Mouse (Mus musculus): ENCODE measurements at regions not wholly inside any gene's neighbourhood (a gene's known extent, or its start where the extent isn't known, plus 50 kb on each side); places are given as distances from the start of the nearest gene placed in this dataset.
A peak's percentile ranks its signal among the peaks of the same experiment; 100 is the strongest.

DNA sequence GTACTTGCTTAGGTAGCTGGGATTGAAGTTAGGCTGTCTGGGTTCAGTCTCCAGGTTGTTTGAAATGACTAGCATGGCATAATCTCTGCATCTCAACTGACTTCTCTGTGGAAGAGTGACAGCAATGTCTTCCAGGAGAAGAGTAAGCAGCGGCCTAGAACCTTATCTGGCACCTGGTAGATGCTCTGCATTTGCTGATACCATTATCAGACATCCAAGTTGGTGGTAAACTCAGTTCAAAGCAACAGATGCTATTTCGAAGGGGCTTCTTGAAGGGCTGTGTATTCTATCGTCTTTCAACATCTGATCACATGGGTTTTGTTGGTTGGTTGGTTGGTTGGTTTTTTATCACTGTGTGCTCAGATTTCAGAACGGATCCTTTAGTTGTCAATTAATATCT is 424.7 kb upstream of the Adgrl2 start:
- no peak for DNase-seq (ENCODE audit: low spot score)

GRCm38 (mm10) chr3:149413114-149413513 is 422.8 kb upstream of the Adgrl2 start:
- DNase-seq (ENCODE audit: low spot score), result no peak

DNA sequence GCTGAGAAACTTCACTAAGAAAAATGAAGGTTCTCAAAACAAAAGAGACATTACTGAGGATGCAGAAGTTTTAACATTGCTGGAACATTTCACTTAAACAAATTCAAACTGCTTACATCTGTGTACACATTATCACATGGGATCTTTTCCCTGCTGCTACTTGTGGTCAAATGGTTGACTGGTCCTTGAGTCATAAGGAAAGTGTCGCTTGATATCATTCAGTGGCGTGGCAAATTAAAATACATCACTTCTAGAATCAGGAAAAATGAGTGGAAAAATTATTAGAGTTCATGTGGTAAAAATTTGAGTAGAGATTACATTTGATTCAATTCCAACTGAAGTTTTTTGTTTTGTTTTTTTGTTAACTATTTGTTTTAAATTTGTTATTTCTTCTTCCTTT is 420.2 kb upstream of the Adgrl2 start:
- DNase-seq (ENCODE audit: low spot score), result no peak

DNA sequence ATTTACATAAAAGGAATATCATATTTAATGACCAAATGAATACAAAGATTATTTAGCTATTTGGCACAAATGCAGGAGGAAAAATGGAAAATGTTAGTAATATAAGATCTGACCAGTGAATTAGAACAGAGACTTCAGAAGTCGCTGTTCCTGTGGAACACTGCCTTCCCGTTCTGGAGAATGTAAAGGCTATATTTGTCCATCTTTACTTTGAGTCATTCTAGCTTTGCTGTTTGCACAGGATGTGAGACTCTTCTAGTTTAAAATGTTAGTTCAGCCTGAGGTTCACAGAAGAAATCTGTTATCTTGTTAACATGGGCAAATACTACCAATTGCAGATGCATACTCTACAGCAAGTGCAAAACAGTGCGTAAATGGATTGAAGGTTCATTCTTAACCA is 418.5 kb upstream of the Adgrl2 start:
- DNase-seq (ENCODE audit: low spot score), result no peak

DNA sequence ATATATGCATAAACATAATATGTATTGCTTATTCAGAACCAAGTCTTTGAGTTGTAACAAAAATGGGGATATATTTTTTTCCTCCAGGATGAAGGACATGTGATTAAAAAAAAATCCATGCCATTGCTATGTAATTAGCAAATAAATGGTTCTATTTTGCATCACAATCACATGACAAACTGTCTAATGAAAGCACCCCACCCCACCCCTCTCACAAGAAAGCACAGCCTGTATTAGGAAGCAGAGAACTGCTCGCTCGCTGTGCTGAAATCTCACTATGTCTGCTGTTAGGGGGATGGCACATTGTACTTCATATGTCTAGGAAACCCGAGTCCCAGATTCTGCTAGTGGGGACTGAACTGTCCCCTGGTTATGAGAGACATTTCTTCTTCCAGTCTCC is 415.5 kb upstream of the Adgrl2 start:
- DNase-seq (ENCODE audit: low spot score), result no peak

- no peak for DNase-seq (ENCODE audit: low spot score)
These were observed 414.3 kb upstream of the Adgrl2 start for GRCm38 (mm10) chr3:149404691-149405090.

DNA sequence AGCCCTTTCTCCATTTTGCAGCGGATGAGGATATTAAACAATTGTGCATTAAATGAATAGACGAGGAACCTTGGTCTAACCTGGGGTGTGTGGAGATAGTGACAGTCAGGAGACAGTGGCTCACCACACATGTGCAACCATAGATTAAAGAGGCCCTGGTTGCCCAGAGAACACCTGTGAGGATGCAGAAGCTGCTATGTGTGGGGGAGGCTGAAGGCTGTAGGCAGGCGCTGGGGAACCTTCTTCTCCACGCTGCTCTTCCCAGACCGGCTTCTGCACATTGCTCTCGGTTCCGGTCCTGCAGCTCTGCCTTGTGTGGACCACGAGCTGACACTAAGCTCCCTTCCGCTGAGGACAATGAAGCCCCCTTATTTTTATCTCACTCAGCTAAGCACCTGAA is 412.1 kb upstream of the Adgrl2 start:
- DNase-seq (ENCODE audit: low spot score), result no peak

DNA sequence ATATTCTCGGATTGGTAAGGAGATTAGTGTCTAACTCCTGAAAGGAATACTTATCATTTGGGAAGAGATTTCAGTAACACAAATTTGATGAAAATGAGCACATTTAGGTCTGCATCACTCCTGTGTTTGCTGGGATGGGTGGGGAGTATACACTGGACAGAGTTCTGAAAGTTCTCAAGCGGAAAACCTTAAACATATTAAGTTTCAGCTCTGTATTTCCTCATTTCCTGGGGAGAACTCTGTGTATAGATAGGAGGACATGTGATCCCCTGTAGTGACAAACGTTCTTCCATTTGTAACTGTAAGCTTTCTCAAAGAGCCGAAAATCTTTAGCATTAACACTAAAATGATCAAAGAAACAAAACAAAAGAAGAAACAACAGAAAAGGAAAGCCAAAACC is 404.7 kb upstream of the Adgrl2 start:
- no peak for DNase-seq (ENCODE audit: low spot score)

- DNase-seq (ENCODE audit: low spot score), result no peak
These were observed 403.2 kb upstream of the Adgrl2 start for GRCm38 (mm10) chr3:149393317-149394172.

DNA sequence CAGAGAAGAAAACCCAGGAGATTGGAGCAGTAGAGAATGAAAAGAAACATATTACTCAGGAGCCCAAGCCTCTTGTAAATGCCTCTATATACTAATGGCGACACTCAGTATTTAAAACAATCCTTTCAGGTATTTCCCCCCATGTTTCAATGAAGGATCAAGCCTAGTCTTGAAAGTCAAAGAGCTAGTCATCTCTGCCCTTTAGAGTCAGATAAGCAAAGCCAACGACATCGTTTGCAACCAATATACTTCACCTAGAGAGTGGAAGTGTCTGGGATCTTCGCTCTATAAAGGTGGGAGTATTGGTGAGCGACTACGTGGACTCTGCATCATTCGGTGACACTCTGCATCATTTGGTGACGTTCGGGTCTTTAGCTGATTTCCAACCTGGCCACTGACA is 401.8 kb upstream of the Adgrl2 start:
- no peak for DNase-seq (ENCODE audit: low spot score)

- no peak for DNase-seq (ENCODE audit: low spot score)
These were observed 397.2 kb upstream of the Adgrl2 start for GRCm38 (mm10) chr3:149387537-149387936.

GRCm38 (mm10) chr3:149386027-149386426 is 395.7 kb upstream of the Adgrl2 start:
- no peak for DNase-seq (ENCODE audit: low spot score)

DNA sequence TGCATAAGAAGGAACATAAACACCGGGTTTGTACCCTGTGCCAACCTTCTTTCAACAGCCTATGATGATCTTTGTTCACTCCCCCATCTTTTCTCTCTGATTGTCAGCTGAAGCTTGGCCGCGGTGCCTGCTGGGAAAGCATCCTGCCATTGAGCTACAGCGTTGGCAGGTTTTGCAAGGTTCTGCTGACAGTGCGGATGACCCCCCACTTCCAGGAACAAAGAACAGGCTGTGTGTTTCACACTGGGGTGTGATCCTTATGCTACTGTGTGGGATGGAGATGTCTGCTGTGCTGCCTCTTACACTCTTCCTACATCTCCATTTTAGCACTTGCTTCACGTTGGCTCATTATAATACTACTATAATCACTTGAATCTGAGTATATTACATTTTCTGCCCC is 395.0 kb upstream of the Adgrl2 start:
- no peak for DNase-seq (ENCODE audit: low spot score)

GRCm38 (mm10) chr3:149381559-149382245 is 391.3 kb upstream of the Adgrl2 start:
- DNase-seq (ENCODE audit: low spot score), result peak; percentile 49

- no peak for DNase-seq (ENCODE audit: low spot score)
These were observed 390.7 kb upstream of the Adgrl2 start for GRCm38 (mm10) chr3:149381051-149381450.

- no peak for DNase-seq (ENCODE audit: low spot score)
These were observed 389.6 kb upstream of the Adgrl2 start for GRCm38 (mm10) chr3:149379866-149380472.

DNA sequence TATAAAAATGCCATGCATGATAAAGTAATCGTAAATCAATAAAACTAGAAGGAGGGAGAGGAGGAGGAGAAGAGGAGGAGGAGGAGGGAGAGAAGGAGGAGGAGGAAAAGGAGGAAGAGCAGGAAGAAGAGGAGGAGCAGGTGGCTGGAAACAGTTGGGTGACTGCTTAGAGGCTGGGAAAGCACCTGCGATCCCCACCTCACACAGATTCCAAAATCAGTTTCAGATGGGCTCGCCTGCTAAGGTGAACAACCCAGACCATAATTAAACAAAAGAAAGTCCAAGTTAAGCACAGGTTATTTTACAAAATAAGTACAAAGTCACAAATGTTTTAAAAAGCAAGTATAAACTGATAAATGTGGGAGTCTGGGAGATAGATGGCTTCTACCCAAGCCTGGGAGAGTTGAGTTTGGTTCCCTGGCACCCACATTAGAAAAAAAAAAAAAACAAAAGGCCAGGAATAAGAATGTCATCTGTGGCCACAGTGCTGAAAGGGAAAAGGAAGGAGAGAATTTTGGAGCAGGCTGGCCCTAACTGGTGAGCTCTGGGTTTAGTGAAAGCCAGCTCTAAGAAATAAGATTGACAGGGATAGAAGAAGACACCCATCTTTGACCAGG is 389.0 kb upstream of the Adgrl2 start:
- no peak for DNase-seq (ENCODE audit: low spot score)

GRCm38 (mm10) chr3:149371439-149371838 is 381.1 kb upstream of the Adgrl2 start:
- no peak for DNase-seq (ENCODE audit: low spot score)

DNA sequence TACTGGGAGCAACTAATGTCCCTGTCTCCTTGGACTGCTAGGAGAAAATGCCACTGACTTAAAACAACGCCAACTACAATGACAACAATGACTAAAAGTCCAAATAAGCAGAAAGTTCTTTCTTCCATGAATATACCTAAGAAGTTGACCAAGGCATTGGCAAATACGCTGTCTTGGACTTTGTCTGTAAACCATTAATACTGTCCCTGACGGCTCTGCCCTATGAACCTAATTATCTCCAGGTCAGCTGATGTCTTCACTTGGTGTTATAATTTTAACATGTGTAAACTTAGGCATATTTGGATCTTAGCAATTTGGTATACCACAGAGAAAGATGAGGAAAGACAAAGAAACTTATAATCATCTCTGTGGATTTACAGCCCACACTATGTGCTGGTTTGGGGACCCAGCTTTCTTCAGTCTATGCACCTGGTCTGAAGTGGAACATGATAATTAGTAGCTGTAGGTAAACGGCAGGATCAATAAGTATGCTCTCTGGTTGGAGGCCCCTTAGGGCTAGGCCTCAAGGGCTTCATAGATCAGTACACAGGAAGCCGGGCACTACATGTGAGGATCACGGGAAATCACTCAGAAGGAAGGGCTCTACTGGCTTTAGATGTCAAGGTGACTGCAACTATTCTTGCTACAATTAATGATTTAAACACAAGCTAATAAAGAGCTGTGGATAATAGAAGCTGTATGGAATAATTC is 380.3 kb upstream of the Adgrl2 start:
- DNase-seq (ENCODE audit: low spot score), result no peak

GRCm38 (mm10) chr3:149367888-149368287 is 377.5 kb upstream of the Adgrl2 start:
- no peak for DNase-seq (ENCODE audit: low spot score)

DNA sequence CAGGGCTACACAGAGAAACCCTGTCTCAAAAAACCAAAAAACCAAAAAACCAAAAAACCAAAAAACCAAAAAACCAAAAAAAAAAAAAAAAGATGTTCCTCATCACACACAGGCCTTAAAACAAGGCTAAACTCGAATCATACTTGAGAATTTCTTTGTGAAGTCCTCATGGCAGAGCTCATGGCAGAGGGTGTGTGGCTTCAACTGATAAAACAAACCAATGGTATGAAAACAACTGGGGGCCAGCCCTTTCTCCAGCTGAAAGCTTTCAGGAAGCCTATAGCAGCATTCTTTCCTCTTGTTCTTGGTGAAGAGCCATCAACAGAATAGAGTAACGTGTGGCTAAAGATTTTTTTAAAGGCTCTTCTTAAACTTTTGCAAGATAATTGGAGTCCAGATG is 369.8 kb upstream of the Adgrl2 start:
- no peak for DNase-seq (ENCODE audit: low spot score)

DNA sequence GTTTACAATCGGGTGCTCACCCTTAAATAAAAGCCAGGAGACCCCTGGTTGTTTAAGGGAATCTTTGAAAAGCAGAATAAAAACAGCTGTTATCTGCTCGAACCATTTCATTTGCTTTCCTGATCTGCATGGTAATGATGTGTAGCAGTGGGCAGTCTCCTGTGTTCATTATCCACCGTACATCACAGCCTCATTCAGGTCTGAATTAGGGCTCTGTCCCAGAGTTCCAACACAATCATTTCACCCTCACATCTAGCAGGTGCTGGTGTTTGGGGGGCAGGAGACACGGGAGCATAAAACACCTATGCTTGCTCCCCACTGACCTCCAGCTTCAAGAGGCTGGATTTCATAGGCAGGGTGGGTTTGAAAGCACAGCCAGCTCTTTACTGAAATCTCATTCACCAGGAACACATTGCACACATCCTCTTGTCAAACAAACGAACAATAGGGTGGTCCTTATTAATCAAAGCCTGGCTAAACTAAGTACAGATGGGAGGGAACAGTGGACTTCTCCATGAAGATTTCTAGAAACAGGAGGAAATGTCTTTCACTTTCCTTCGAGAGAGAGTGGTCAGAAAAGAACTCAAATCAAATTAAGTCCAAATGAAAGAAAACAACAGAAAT is 368.3 kb upstream of the Adgrl2 start:
- DNase-seq (ENCODE audit: low spot score), result no peak

Data from testis, postnatal 10 days (tissue).